Mouse (Mus musculus): ENCODE measurements around the gene Spon2. TPM values are rescaled to one million over a fixed set of nuclear protein-coding genes. Genes with fewer than 3 reads are reported as not detected.

Spon2 gene
- polyA plus RNA-seq, 1 experiment from 2014 or later: 111 TPM

DNA sequence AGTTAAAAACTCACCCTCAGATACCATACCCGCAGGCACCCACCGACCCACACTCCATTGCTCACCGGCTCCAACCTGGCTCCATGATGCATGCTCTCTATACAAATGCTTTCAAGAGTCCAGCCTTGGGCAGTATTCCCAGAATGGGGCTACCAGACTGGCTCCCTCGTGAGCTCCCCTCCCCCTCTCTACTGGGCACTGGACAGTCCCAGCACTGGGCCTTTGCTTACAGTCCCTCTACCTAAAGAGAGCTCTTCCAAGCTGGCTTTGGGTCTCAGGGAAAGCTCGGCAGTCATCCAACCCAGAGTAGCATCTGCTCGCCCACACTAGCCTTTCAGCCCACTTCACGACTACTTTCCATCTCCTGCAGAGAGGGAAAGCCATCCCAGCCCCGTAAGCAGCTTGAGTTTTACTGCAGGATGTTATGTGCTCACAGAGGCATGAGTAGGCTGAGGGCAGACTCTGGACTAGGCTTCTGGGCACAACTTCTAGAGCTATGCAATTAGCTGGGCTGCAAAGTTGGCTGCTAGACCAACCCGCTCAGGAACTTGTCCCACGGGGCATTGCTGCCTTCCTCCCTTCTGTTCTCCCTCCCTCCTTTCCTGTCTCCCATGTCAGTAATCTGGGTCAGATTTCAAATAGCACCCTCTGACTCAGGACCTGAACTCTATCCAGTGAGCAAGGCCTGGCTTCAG is 2.2 kb upstream of the Spon2 start:
- peak overlapping the region; percentile 84 for H3K27ac ChIP-seq (ENCODE audit: low read length)
- no peaks in the 10 kb centered on the region for H3K27me3 ChIP-seq (replicated peaks; ENCODE audit: insufficient read depth, low read length)
- DNase-seq (ENCODE audit: low spot score) (peak; percentile 53), ATAC-seq (peak; percentile 36)
- no peak for TF ChIP-seq EP300 (IDR thresholded peaks at IDR 0.05)
- TF ChIP-seq CTCF (IDR thresholded peaks at IDR 0.05): no peak
- no peak overlapping the region for H3K4me3 ChIP-seq (ENCODE audit: low read depth, low read length)
- no peaks in the 10 kb centered on the region for H3K9me3 ChIP-seq (ENCODE audit: low read length)
- 60% methylated on average over 10 of the region's 10 CpGs for WGBS
- no peaks in the 10 kb centered on the region for H3K36me3 ChIP-seq (ENCODE audit: insufficient read depth, low read length)
- H3K9ac ChIP-seq (replicated peaks; ENCODE audit: low read depth): no peak overlapping the region
- H3K4me2 ChIP-seq (replicated peaks; ENCODE audit: low read depth, low read length): no peak overlapping the region
- H3K4me1 ChIP-seq (ENCODE audit: insufficient read depth, low read depth, low read length): peaks cover 9% of the 10 kb centered on the region; the same call in 1 of the 2 replicates

DNA sequence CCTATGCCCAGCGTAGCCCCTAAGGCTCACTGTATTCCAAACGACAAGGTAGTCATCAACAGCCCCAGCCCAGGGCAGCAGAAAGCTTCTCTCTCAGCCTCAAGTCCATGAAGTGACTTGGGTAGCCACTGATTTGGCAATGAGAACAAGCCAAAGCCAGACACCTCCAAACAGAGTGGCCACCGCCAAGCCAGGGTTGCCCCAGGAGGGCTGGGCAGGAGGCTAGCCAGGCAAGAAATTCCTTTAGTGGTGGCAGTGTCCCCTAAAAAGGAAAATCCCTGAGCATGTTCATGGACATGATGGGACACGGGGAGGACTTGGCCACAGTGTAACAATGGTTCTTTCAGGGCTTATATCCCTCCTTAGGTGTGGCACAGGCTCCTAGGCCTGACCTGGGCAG is 1.6 kb upstream of the Spon2 start:
- ATAC-seq: no peak
- Histone ChIP-seq H3K9ac (replicated peaks; ENCODE audit: low read depth) (no peak overlapping the region), H3K27ac (ENCODE audit: low read length) (peak overlapping the region; percentile 84; the same call in 1 of the 2 replicates), H3K4me2 (replicated peaks; ENCODE audit: low read depth, low read length) (no peak overlapping the region), H3K4me3 (ENCODE audit: low read depth, low read length) (no peak overlapping the region), H3K27me3 (replicated peaks; ENCODE audit: insufficient read depth, low read length) (no peaks in the 10 kb centered on the region), H3K36me3 (ENCODE audit: insufficient read depth, low read length) (no peaks in the 10 kb centered on the region), H3K4me1 (ENCODE audit: insufficient read depth, low read depth, low read length) (peaks cover 9% of the 10 kb centered on the region; the same call in 1 of the 2 replicates), H3K9me3 (ENCODE audit: low read length) (no peaks in the 10 kb centered on the region)
- WGBS: 90% methylated on average over 4 of the region's 4 CpGs
- no peak for TF ChIP-seq CTCF (IDR thresholded peaks at IDR 0.05)
- TF ChIP-seq EP300 (IDR thresholded peaks at IDR 0.05): no peak
- no peak for DNase-seq (ENCODE audit: low spot score)

GRCm38 (mm10) chr5:33218746-33219449 is 643 bp upstream of the Spon2 start:
- no peaks in the 10 kb centered on the region for H3K9me3 ChIP-seq (ENCODE audit: low read length)
- peak overlapping the region; percentile 84 for H3K27ac ChIP-seq (ENCODE audit: low read length)
- peaks cover 9% of the 10 kb centered on the region; the same call in 1 of the 2 replicates for H3K4me1 ChIP-seq (ENCODE audit: insufficient read depth, low read depth, low read length)
- DNase-seq (ENCODE audit: low spot score) (peak; percentile 82), ATAC-seq (peak; percentile 46)
- H3K9ac ChIP-seq (replicated peaks; ENCODE audit: low read depth): no peak overlapping the region
- TF ChIP-seq CTCF (IDR thresholded peaks at IDR 0.05) (peak; percentile 37; the same call in 1 of the 2 replicates), EP300 (IDR thresholded peaks at IDR 0.05) (no peak)
- no peak overlapping the region for H3K4me2 ChIP-seq (replicated peaks; ENCODE audit: low read depth, low read length)
- 52% methylated on average over 20 of the region's 20 CpGs for WGBS
- no peaks in the 10 kb centered on the region for H3K27me3 ChIP-seq (replicated peaks; ENCODE audit: insufficient read depth, low read length)
- H3K36me3 ChIP-seq (ENCODE audit: insufficient read depth, low read length): no peaks in the 10 kb centered on the region
- no peak overlapping the region for H3K4me3 ChIP-seq (ENCODE audit: low read depth, low read length)

GRCm38 (mm10) chr5:33217663-33218062 is 592 bp downstream of the Spon2 start:
- Histone ChIP-seq H3K36me3 (ENCODE audit: insufficient read depth, low read length) (no peaks in the 10 kb centered on the region), H3K4me1 (ENCODE audit: insufficient read depth, low read depth, low read length) (peaks cover 4% of the 10 kb centered on the region; the same call in 1 of the 2 replicates), H3K4me2 (replicated peaks; ENCODE audit: low read depth, low read length) (peak overlapping the region; percentile 32), H3K27me3 (replicated peaks; ENCODE audit: insufficient read depth, low read length) (no peaks in the 10 kb centered on the region), H3K9ac (replicated peaks; ENCODE audit: low read depth) (no peak overlapping the region), H3K27ac (ENCODE audit: low read length) (peak overlapping the region; percentile 84), H3K9me3 (ENCODE audit: low read length) (no peaks in the 10 kb centered on the region), H3K4me3 (ENCODE audit: low read depth, low read length) (no peak overlapping the region)
- TF ChIP-seq CTCF (IDR thresholded peaks at IDR 0.05) (no peak), EP300 (IDR thresholded peaks at IDR 0.05) (no peak)
- ATAC-seq: peak; percentile 49
- WGBS: 58% methylated on average over 3 of the region's 3 CpGs
- DNase-seq (ENCODE audit: low spot score): peak; percentile 41

DNA sequence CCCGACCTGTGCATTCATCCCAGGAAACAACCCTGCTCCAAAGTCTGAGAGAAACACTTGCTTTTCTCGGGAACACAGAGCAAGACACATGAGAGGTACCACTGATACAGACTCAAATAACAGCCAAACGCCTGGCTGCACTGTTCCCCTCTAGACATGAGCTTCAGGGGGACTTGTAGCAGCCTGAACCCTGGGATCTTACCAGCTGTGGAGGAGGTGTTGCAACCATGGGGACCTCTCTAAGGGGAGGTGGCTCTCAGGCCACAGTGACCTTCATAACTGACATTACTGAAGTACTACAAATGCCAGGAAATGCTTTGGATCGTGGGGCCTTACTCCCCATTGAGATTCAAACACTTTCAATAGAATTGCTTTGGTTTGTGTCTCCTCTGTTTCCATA is 3.5 kb downstream of the Spon2 start:
- no peaks in the 10 kb centered on the region for H3K27me3 ChIP-seq (replicated peaks; ENCODE audit: insufficient read depth, low read length)
- TF ChIP-seq EP300 (IDR thresholded peaks at IDR 0.05) (no peak), CTCF (IDR thresholded peaks at IDR 0.05) (no peak)
- H3K9me3 ChIP-seq (ENCODE audit: low read length): no peaks in the 10 kb centered on the region
- H3K36me3 ChIP-seq (ENCODE audit: insufficient read depth, low read length): no peaks in the 10 kb centered on the region
- peaks cover 4% of the 10 kb centered on the region; the same call in 1 of the 2 replicates for H3K4me1 ChIP-seq (ENCODE audit: insufficient read depth, low read depth, low read length)
- peak overlapping the region; percentile 14; the same call in 1 of the 2 replicates for H3K27ac ChIP-seq (ENCODE audit: low read length)
- ATAC-seq: no peak
- H3K4me3 ChIP-seq (ENCODE audit: low read depth, low read length): no peak overlapping the region
- WGBS: 50% methylated on average over 4 of the region's 4 CpGs
- peak; percentile 26 for DNase-seq (ENCODE audit: low spot score)
- no peak overlapping the region for H3K4me2 ChIP-seq (replicated peaks; ENCODE audit: low read depth, low read length)
- H3K9ac ChIP-seq (replicated peaks; ENCODE audit: low read depth): no peak overlapping the region

DNA sequence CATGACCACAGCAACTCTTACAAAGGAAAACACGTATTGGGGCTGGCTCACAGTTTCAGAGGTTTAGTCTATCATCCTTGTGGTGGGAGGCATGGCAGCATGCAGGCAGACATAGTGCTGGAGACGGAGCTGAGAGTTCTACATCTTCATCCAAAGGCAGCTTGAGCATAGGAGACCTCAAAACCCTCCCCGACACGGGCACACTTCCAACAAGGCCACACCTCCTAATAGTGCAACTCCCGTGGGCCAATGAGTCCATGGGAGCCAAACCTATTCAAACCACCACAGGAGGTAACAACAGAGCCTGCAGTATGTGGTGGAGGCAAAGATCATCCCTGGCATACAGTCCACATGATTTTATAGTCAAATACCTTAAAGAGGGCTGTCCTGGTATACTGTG is 7.0 kb downstream of the Spon2 start:
- TF ChIP-seq CTCF (IDR thresholded peaks at IDR 0.05) (no peak), EP300 (IDR thresholded peaks at IDR 0.05) (no peak)
- no peak overlapping the region for H3K9ac ChIP-seq (replicated peaks; ENCODE audit: low read depth)
- no peak overlapping the region for H3K4me2 ChIP-seq (replicated peaks; ENCODE audit: low read depth, low read length)
- H3K4me1 ChIP-seq (ENCODE audit: insufficient read depth, low read depth, low read length): no peaks in the 10 kb centered on the region
- DNase-seq (ENCODE audit: low spot score) (no peak), ATAC-seq (no peak)
- H3K36me3 ChIP-seq (ENCODE audit: insufficient read depth, low read length): no peaks in the 10 kb centered on the region
- H3K9me3 ChIP-seq (ENCODE audit: low read length): no peaks in the 10 kb centered on the region
- H3K27ac ChIP-seq (ENCODE audit: low read length): no peak overlapping the region
- H3K27me3 ChIP-seq (replicated peaks; ENCODE audit: insufficient read depth, low read length): no peaks in the 10 kb centered on the region
- WGBS: 71% methylated on average over 5 of the region's 5 CpGs
- no peak overlapping the region for H3K4me3 ChIP-seq (ENCODE audit: low read depth, low read length)

All from lung, postnatal 0 days (tissue).